21 mouse cellular contexts compared by ENCODE assay signal in the genomic region with DNA sequence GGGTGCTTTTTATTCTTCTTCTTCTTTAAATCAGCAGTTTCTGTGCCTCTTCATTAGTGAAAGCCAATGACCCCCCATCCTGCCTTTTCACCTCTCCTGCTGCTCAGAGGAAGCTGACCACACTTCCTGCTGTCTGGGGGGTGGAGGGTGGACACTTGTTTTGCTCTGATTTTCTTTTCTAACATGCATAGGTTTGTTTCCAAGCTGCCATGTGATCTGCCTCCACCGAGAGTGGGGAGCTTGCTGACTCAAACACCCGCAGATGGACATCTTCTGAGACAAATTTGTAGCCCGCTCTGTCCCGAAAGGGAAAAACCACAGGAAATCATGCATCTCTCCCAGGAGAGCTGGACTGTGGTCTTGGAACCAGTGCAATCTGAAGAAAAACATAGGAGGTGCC.
A peak's percentile ranks its signal among the peaks of the same experiment; 100 is the strongest.
DNase-seq lines count a peak whose midpoint lies in the region; TF ChIP-seq lines count a peak whose summit lies in the region.
"Had no signal": no experiment of that assay in that cellular context is flagged by ENCODE, and none has a peak within 500 bp of the region (broad histone marks: within the 10 kb centered on the region; RNA-seq: fewer than 3 reads in every experiment).

No protein-coding gene starts in this region.

- no peaks in the 10 kb centered on the region for H3K9me3 ChIP-seq in limb, embryonic 10.5 days (replicated peaks)
- H3K9me3 ChIP-seq: embryonic facial prominence, embryonic 13.5 days; heart, embryonic 12.5 days; hindbrain, embryonic 13.5 days; limb, embryonic 15.5 days; liver, embryonic 15.5 days; midbrain, embryonic 10.5 days had no signal

- DNase-seq in adrenal gland, postnatal 25 days: peak; percentile 6
- DNase-seq in adrenal gland, postnatal 10 days: no peak
- DNase-seq in kidney, adult 11 months: peak; percentile 8
- no peak for DNase-seq in kidney, adult 18-20 months
- peak; percentile 42 for DNase-seq in NIH3T3 (ENCODE audit: low read depth)
- no peak for DNase-seq in limb, embryonic 10.5 days (ENCODE audit: low spot score)
- no peak for DNase-seq in cerebellum, adult 2 months
- DNase-seq: adrenal gland, adult 8-10 months; B cell, adult 2 months; cerebellum, adult 18-20 months; cerebellum, postnatal 36 days; heart, postnatal 14 days; right cerebral cortex, adult 18-20 months; thymus, postnatal 14 days had no signal

- peaks cover 18% of the 10 kb centered on the region for H3K4me1 ChIP-seq in limb, embryonic 10.5 days
- no peaks in the 10 kb centered on the region for H3K4me1 ChIP-seq in cerebellum, adult 2 months (ENCODE audit: control insufficient read depth, insufficient read depth, low read length)
- H3K4me1 ChIP-seq: heart, embryonic 12.5 days; liver, embryonic 15.5 days; midbrain, embryonic 10.5 days had no signal

- no peak for TF ChIP-seq POLR2A in cerebellum, adult 2 months (IDR thresholded peaks at IDR 0.05; ENCODE audit: borderline replicate concordance, insufficient read depth, low read length)

- H3K27me3 ChIP-seq in limb, embryonic 10.5 days (ENCODE audit: low read depth, poor library complexity, severe bottlenecking): no peaks in the 10 kb centered on the region
- no peaks in the 10 kb centered on the region for H3K27me3 ChIP-seq in cerebellum, adult 2 months (ENCODE audit: control insufficient read depth, insufficient read depth, low read length)
- H3K27me3 ChIP-seq: embryonic facial prominence, embryonic 13.5 days; heart, embryonic 12.5 days; hindbrain, embryonic 13.5 days; limb, embryonic 15.5 days; liver, embryonic 15.5 days had no signal

- no peak overlapping the region for H3K4me3 ChIP-seq in limb, embryonic 10.5 days
- H3K4me3 ChIP-seq in cerebellum, adult 2 months (replicated peaks; ENCODE audit: insufficient read depth, low read depth, low read length): no peak overlapping the region
- H3K4me3 ChIP-seq: embryonic facial prominence, embryonic 13.5 days; heart, embryonic 12.5 days; hindbrain, embryonic 13.5 days; limb, embryonic 15.5 days; liver, embryonic 15.5 days; midbrain, embryonic 10.5 days had no signal

- TF ChIP-seq CTCF in cerebellum, adult 2 months (IDR thresholded peaks at IDR 0.05; ENCODE audit: borderline replicate concordance, insufficient read depth, low read depth, low read length): no peak

- H3K36me3 ChIP-seq in limb, embryonic 10.5 days: no peaks in the 10 kb centered on the region
- H3K36me3 ChIP-seq: embryonic facial prominence, embryonic 13.5 days; heart, embryonic 12.5 days; hindbrain, embryonic 13.5 days; limb, embryonic 15.5 days; liver, embryonic 15.5 days; midbrain, embryonic 10.5 days had no signal

- peak overlapping the region; percentile 19; the same call in 1 of the 2 replicates for H3K27ac ChIP-seq in limb, embryonic 10.5 days
- no peak overlapping the region for H3K27ac ChIP-seq in cerebellum, adult 2 months (ENCODE audit: insufficient read depth, low read length)
- H3K27ac ChIP-seq: embryonic facial prominence, embryonic 13.5 days; hindbrain, embryonic 13.5 days; limb, embryonic 15.5 days; liver, embryonic 15.5 days; macrophage; midbrain, embryonic 10.5 days had no signal

- 75% methylated on average over 4 of the region's 4 CpGs for WGBS in limb, embryonic 10.5 days
- WGBS in cerebellum, adult 2 months: 77% methylated on average over 4 of the region's 4 CpGs

Comparison
In these comparisons a context has a peak if more than half of its experiments do, and no peak if none do; other contexts are left out.
1. DNase-seq: peak in adrenal gland, postnatal 25 days (single experiment), kidney, adult 11 months (single experiment) and NIH3T3 (single experiment); none in adrenal gland, postnatal 10 days (single experiment), kidney, adult 18-20 months (single experiment), limb, embryonic 10.5 days (single experiment) and cerebellum, adult 2 months (0 of 2).